Mouse (Mus musculus) hindbrain, embryonic 16.5 days (tissue): ENCODE results near the gene Mettl23. TPM values are rescaled to one million over a fixed set of nuclear protein-coding genes. Genes with fewer than 3 reads are reported as not detected.

Source experiments
- polyA plus RNA-seq: library from polyadenylated mRNA; unstranded; fragments of >200 nt; fragmentation: Nextera tagmentation; extraction: Ambion mirVana; gene quantifications from 2 replicates; pipeline ENCODE4 v1.2.1, GENCODE M21; 2015

Gene Mettl23
- polyA plus RNA-seq, 1 experiment from 2014 or later: 62.8 TPM

Other genes starting within 250 kb of the Mettl23 start
- 1.7 and 2.1 TPM in 2 replicates for gene Rhbdf2, start 216.3 kb upstream of the Mettl23 start, polyA plus RNA-seq
- gene Prcd, start 189.7 kb upstream of the Mettl23 start, polyA plus RNA-seq: 3.1 and 4.2 TPM in 2 replicates
- gene Cygb, start 189.0 kb upstream of the Mettl23 start, polyA plus RNA-seq: 34.4 and 37.4 TPM in 2 replicates
- not detected in 2 replicates for gene St6galnac1, start 67.8 kb upstream of the Mettl23 start, polyA plus RNA-seq
- 33.7 and 37.7 TPM in 2 replicates for gene Mxra7, start 15.2 kb upstream of the Mettl23 start, polyA plus RNA-seq
- 67.2 and 70.2 TPM in 2 replicates for gene Jmjd6, start 171 bp downstream of the Mettl23 start, polyA plus RNA-seq
- 52.1 and 52.7 TPM in 2 replicates for gene Mfsd11, start 9.2 kb downstream of the Mettl23 start, polyA plus RNA-seq
- 469 and 518 TPM in 2 replicates for gene Srsf2, start 9.8 kb downstream of the Mettl23 start, polyA plus RNA-seq
- gene Mgat5b, start 75.6 kb downstream of the Mettl23 start, polyA plus RNA-seq: 19.4 and 27.5 TPM in 2 replicates